Mouse (Mus musculus) brain, embryonic 14.5 days (tissue): ENCODE measurements around the gene Sema4g. TPM values are rescaled to one million over a fixed set of nuclear protein-coding genes. Genes with fewer than 3 reads are reported as not detected.
A peak's percentile ranks its signal among the peaks of the same experiment; 100 is the strongest.
"Not testable (repeated sequence)": the region's sequence is repeated elsewhere in the genome, so short reads cannot be mapped to it uniquely, and the experiment has no call there.

Experiments
- DNase-seq: peaks from one replicate; pipeline ENCODE4 v3.0.0-alpha.2; 2011; ENCODE audit warnings: low read depth
- CTCF ChIP-seq: fragments of 200-500 bp; IDR thresholded peaks from 2 replicates; pipeline ENCODE4 v1.5.1; 2012; ENCODE audit warnings: inconsistent platforms, mild to moderate bottlenecking, moderate library complexity, borderline replicate concordance; ENCODE audit not compliant: insufficient read depth, insufficient read length; ENCODE audit errors: extremely low read depth
- POLR2A ChIP-seq: fragments of 200-500 bp; IDR thresholded peaks from 2 replicates; pipeline ENCODE4 v1.6.1; 2012; ENCODE audit warnings: mild to moderate bottlenecking, inconsistent platforms, borderline replicate concordance; ENCODE audit not compliant: poor library complexity, insufficient read depth, insufficient read length, severe bottlenecking; ENCODE audit errors: extremely low read depth
- polyA plus RNA-seq: library from polyadenylated mRNA; depleted of rRNA; stranded (reverse); fragments of >200 nt; gene quantifications from 2 replicates; pipeline ENCODE4 v1.2.3, GENCODE M21; 2012

Gene Sema4g
- polyA plus RNA-seq, 1 experiment, result 172 TPM

DNA sequence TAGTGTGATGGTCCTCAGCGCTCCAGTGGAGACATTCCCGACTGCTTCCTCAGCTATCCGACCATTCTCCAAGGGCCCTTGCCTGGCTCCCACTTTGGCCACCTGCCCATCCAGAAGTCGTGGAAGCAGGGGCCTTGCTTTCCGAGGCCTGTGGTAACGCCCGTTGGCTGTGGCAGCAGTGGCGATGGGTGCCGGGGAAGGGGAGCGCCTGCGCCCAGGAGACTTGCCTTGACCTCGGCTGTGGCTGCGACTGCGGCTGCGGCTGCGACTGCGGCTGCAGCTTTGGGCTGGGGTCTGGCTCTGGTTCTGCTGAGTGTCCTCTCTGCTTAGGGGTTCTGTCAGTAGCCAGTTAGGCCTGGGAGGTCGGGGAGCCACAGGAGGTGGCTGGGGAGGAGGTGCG lies 39.8 kb downstream of the Sema4g start:
- DNase-seq, result no peak
- no peak for TF ChIP-seq POLR2A
- no peak for TF ChIP-seq CTCF

DNA sequence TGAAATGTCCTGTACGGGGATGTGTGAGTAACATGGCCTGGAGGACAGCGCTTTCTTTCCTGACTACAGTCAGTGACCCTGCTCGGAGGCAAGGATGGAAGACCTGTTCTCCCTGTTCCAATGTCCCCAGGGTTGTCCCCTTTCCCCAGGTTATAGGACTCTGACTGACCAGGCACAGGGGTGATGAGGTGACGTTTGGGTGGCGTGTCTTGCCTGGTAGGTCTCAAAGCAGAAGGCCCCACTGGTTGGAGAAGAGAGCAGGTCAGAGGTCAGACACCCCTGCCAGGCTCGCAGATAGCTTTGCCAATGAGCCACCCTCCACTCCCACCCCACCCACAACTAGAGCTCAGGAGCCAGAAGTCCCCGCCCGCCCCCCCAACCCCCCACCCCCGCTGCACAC lies 40.7 kb downstream of the Sema4g start:
- DNase-seq, result no peak
- TF ChIP-seq POLR2A, result no peak
- no peak for TF ChIP-seq CTCF

- TF ChIP-seq POLR2A (no peak), CTCF (peak; percentile 80)
- no peak for DNase-seq
Observed at GRCm38 (mm10) chr19:45030111-45030510, 41.2 kb downstream of the Sema4g start.

GRCm38 (mm10) chr19:45030746-45031693 lies 42.1 kb downstream of the Sema4g start:
- TF ChIP-seq CTCF (peak; percentile 88), POLR2A (no peak)
- DNase-seq, result peak; percentile 90

DNA sequence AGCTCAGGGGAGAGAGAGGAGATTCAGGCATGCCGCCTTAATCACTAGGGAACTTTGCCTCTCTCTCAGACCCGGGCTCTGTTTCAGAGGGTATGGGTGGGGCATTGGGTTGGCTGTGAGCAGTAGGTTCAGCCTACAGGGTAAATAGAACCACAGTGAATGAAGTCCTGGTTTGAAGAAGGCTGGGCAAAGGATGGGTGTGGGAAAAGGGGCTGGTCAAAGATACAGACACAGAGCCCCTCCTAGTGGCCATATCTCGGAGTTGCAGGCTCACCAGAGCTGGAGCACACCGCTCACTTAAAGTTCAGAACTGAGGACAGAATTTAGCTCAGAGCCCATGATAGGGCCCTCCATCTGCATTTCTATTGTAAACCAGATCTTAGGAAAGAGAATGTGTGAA lies 42.9 kb downstream of the Sema4g start:
- no peak for TF ChIP-seq POLR2A
- TF ChIP-seq CTCF, result peak; percentile 86
- peak; percentile 82 for DNase-seq

- no peak for DNase-seq
- peak; percentile 51; the same call in 1 of the 2 replicates for TF ChIP-seq CTCF
- TF ChIP-seq POLR2A, result no peak
Observed at GRCm38 (mm10) chr19:45032570-45033332, 43.9 kb downstream of the Sema4g start.

GRCm38 (mm10) chr19:45036867-45037266 lies 48.0 kb downstream of the Sema4g start:
- DNase-seq, result no peak
- TF ChIP-seq POLR2A (no peak), CTCF (peak; percentile 23; the same call in 1 of the 2 replicates)

- DNase-seq, result not testable (repeated sequence)
Observed at GRCm38 (mm10) chr19:45038198-45038597, 49.3 kb downstream of the Sema4g start.

GRCm38 (mm10) chr19:45040214-45040613 lies 51.3 kb downstream of the Sema4g start:
- TF ChIP-seq CTCF, result no peak
- TF ChIP-seq POLR2A, result no peak
- no peak for DNase-seq

DNA sequence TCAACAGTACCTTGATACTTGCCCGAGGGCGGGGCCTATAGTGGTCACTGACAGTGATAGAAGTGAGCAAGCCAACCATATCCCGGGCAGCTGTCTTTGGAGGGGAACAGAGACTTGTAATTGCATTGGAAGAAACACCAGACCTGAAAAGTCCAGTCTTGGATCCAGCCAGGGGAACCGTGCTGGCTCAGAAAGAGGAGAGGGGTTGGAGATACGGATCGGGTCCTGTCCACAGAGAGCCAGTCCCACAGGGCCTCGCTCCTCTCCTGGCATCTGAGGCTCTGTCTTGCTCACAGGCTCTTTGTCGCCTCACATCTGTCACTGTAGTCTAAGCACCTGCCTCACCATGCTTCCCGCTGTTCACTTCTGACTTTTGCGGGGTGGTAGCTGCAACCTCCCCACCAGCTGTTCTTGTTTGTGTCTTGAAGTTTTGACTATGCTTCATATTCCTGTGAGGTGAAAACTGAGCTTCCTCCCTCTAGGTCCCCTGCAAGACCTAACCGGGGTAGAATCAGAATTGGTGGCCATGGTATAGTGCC lies 55.6 kb downstream of the Sema4g start:
- TF ChIP-seq POLR2A (no peak), CTCF (no peak)
- DNase-seq, result no peak

DNA sequence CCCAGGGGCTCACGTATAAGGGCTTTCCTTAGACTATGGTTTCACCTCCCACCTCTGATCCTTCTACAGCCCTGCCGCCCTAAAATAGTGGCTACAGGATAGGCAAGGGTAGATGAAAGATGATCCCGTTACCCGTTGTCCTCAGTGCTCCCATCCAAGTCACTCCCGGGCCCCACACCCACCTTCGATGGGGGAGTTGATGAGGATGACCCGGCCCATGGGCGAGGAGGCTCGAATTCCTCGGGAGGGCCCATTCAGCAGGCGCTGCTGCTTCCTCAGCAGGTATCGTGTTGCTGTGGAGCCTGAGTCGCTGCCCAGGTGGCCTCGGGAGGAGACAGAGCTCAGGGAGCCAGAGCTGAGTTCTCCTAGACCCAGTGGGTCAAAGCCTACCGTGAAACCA lies 56.3 kb downstream of the Sema4g start:
- no peak for DNase-seq
- TF ChIP-seq CTCF (no peak), POLR2A (no peak)
